Mouse (Mus musculus) liver, embryonic 16.5 days (tissue): Measurements from ENCODE around the gene Gm10719. TPM values are rescaled to one million over a fixed set of nuclear protein-coding genes. Genes with fewer than 3 reads are reported as not detected.
"Not testable (repeated sequence)": the region's sequence is repeated elsewhere in the genome, so short reads cannot be mapped to it uniquely, and the experiment has no call there.

Experiments
- ATAC-seq: fragments of 200-750 bp; cut with Nextera tagmentation; 2 replicates; pipeline ENCODE4 v1.8.0; 2017; ENCODE audit warnings: low read depth, mild to moderate bottlenecking, moderate number of reproducible peaks, moderate library complexity
- H3K27ac ChIP-seq: fragments of 300-500 bp; sonication (generic); 2 replicates; pipeline ENCODE4 v1.5.1; 2014; ENCODE audit warnings: mild to moderate bottlenecking, low read length
- H3K27me3 ChIP-seq: fragments of 300-500 bp; sonication (generic); 2 replicates; pipeline ENCODE4 v1.6.1; 2014; ENCODE audit warnings: low read depth, low read length, mixed read lengths; ENCODE audit not compliant: control insufficient read depth, insufficient read depth
- H3K36me3 ChIP-seq: fragments of 300-500 bp; sonication (generic); 2 replicates; pipeline ENCODE4 v1.6.1; 2014; ENCODE audit warnings: mild to moderate bottlenecking; ENCODE audit not compliant: control insufficient read depth, insufficient read depth
- H3K4me1 ChIP-seq: fragments of 300-500 bp; sonication (generic); 2 replicates; pipeline ENCODE4 v1.6.1; 2014; ENCODE audit warnings: low read depth, low read length, mixed read lengths; ENCODE audit not compliant: control insufficient read depth
- H3K4me2 ChIP-seq: fragments of 300-500 bp; sonication (generic); 2 replicates; pipeline ENCODE4 v1.6.1; 2014; ENCODE audit warnings: low read depth, low read length, mixed read lengths
- H3K4me3 ChIP-seq: fragments of 300-500 bp; sonication (generic); 2 replicates; pipeline ENCODE4 v1.5.1; 2014; ENCODE audit warnings: low read depth, mild to moderate bottlenecking, low read length
- H3K9ac ChIP-seq: fragments of 300-500 bp; sonication (generic); 2 replicates; pipeline ENCODE4 v1.6.1; 2014; ENCODE audit warnings: low read depth, low read length
- H3K9me3 ChIP-seq: fragments of 300-500 bp; sonication (generic); replicated peaks from 2 replicates; pipeline ENCODE4 v1.6.1; 2016; ENCODE audit warnings: low read length; ENCODE audit not compliant: control insufficient read depth
- WGBS: fragments of 180-500 bp; shearing (Covaris S2); extraction: QIAGEN DNeasy Blood & Tissue Kit; methylation state at CpG from one replicate; pipeline ENCODE4 v1.1.7; 2014; ENCODE audit not compliant: insufficient replicate concordance; 5-methylcytosine and 5-hydroxymethylcytosine counted together
- polyA plus RNA-seq: library from polyadenylated mRNA; unstranded; fragments of >200 nt; fragmentation: Nextera tagmentation; extraction: Ambion mirVana; gene quantifications from 2 replicates; pipeline ENCODE4 v1.2.1, GENCODE M21; 2015

Gm10719 gene
- polyA plus RNA-seq, 1 experiment from 2014 or later = not detected

- 42% methylated on average over 2 of the region's 7 CpGs for WGBS
- not testable (repeated sequence) for H3K4me2 ChIP-seq, H3K9me3 ChIP-seq, ATAC-seq, H3K4me1 ChIP-seq, H3K36me3 ChIP-seq, H3K27ac ChIP-seq, H3K27me3 ChIP-seq, H3K9ac ChIP-seq, H3K4me3 ChIP-seq
These were observed 5.1 kb upstream of the Gm10719 start for GRCm38 (mm10) chr9:3012054-3012621.

DNA sequence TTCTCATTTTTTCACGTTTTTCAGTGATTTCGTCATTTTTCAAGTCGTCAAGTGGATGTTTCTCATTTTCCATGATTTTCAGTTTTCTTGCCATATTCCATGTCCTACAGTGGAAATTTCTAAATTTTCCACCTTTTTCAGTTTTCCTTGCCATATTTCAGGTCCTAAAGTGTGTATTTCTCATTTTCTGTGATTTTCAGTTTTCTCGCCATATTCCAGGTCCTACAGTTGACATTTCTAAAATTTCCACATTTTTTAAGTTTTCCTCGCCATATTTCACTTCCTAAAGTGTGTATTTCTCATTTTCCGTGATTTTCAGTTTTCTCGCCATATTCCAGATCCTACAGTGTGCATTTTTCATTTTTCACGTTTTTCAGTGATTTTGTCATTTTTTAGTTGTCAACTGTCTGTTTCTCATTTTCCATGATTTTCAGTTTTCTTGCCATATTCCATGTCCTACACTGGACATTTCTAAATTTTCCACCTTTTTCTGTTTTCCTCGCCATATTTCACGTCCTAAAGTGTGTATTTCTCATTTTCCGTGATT lies 4.4 kb upstream of the Gm10719 start, which contains the start of gene Gm10721:
TSS of gene Gm10721 (plus strand) at position 408 of the 547 bp plus-strand sequence.
- not testable (repeated sequence) for H3K4me2 ChIP-seq, H3K27me3 ChIP-seq, H3K4me1 ChIP-seq, H3K9ac ChIP-seq, H3K36me3 ChIP-seq, H3K27ac ChIP-seq, H3K4me3 ChIP-seq, H3K9me3 ChIP-seq
- WGBS = no CpG with 5 or more reads among the region's 11 CpGs
- peak; percentile 32 for ATAC-seq

- ATAC-seq, H3K9ac ChIP-seq: not testable (repeated sequence)
- WGBS = 47% methylated on average over 4 of the region's 9 CpGs
These were observed 1.9 kb upstream of the Gm10719 start, which contains the start of gene Gm10720 for GRCm38 (mm10) chr9:3015354-3015753. TSS of gene Gm10720 (plus strand) at chr9:3015654.

DNA sequence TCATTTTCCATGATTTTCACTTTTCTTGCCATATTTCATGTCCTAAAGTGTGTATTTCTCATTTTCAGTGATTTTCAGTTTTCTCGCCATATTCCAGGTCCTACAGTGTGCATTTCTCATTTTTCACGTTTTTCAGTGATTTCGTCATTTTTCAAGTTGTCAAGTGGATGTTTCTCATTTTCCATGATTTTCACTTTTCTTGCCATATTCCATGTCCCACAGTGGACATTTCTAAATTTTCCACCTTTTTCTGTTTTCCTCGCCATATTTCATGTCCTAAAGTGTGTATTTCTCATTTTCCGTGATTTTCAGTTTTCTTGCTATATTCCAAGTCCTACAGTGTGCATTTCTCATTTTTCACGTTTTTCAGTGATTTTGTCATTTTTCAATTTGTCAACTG lies 1.3 kb upstream of the Gm10719 start:
- H3K4me3 ChIP-seq, H3K36me3 ChIP-seq, H3K9me3 ChIP-seq, H3K4me1 ChIP-seq, H3K27ac ChIP-seq, H3K4me2 ChIP-seq, ATAC-seq, H3K9ac ChIP-seq, H3K27me3 ChIP-seq: not testable (repeated sequence)
- 48% methylated on average over 4 of the region's 6 CpGs for WGBS

More at GRCm38 (mm10) chr9:3015354-3015753, 1.9 kb upstream of the Gm10719 start, which contains the start of gene Gm10720:
- H3K27ac ChIP-seq, H3K4me1 ChIP-seq, H3K4me3 ChIP-seq, H3K9me3 ChIP-seq, H3K4me2 ChIP-seq, H3K36me3 ChIP-seq, H3K27me3 ChIP-seq: not testable (repeated sequence)

GRCm38 (mm10) chr9:3018944-3019343 lies 1.7 kb downstream of the Gm10719 start:
- H3K27ac ChIP-seq, H3K4me1 ChIP-seq, H3K9ac ChIP-seq, H3K36me3 ChIP-seq, H3K27me3 ChIP-seq, H3K4me2 ChIP-seq, H3K4me3 ChIP-seq, H3K9me3 ChIP-seq, ATAC-seq: not testable (repeated sequence)
- WGBS = 50% methylated on average over 9 of the region's 9 CpGs

DNA sequence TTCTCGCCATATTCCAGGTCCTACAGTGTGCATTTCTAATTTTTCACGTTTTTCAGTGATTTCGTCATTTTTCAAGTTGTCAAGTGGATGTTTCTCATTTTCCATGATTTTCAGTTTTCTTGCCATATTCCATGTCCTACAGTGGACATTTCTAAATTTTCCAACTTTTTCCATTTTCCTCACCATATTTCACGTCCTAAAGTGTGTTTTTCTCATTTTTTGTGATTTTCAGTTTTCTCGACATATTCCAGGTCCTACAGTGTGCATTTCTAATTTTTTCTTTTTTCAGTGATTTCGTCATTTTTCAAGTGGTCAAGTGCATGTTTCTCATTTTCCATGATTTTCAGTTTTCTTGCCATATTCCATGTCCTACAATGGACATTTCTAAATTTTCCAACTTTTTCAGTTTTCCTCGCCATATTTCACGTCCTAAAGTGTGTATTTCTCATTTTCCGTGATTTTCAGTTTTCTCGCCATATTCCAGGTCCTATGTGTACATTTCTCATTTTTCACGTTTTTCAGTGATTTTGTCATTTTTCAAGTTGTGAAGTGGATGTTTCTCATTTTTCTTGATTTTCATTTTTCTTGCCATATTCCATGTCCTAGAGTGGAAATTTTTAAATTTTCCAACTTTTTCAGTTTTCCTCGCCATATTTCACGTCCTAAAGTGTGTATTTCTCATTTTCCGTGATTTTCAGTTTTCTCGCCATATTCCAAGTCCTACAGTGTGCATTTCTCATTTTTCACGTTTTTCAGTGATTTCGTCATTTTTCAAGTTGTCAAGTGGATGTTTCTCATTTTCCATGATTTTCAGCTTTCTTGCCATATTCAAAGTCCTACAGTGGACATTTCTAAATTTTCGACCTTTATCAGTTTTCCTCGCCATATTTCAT lies 2.9 kb downstream of the Gm10719 start:
- not testable (repeated sequence) for ATAC-seq, H3K4me2 ChIP-seq, H3K4me3 ChIP-seq, H3K27me3 ChIP-seq, H3K36me3 ChIP-seq, H3K4me1 ChIP-seq, H3K9me3 ChIP-seq, H3K9ac ChIP-seq, H3K27ac ChIP-seq
- 62% methylated on average over 11 of the region's 19 CpGs for WGBS

- 54% methylated on average over 9 of the region's 13 CpGs for WGBS
- H3K36me3 ChIP-seq, H3K9ac ChIP-seq, H3K4me3 ChIP-seq, H3K9me3 ChIP-seq, H3K4me2 ChIP-seq, H3K4me1 ChIP-seq, ATAC-seq, H3K27ac ChIP-seq, H3K27me3 ChIP-seq: not testable (repeated sequence)
These were observed 5.3 kb downstream of the Gm10719 start for GRCm38 (mm10) chr9:3022316-3023008.

DNA sequence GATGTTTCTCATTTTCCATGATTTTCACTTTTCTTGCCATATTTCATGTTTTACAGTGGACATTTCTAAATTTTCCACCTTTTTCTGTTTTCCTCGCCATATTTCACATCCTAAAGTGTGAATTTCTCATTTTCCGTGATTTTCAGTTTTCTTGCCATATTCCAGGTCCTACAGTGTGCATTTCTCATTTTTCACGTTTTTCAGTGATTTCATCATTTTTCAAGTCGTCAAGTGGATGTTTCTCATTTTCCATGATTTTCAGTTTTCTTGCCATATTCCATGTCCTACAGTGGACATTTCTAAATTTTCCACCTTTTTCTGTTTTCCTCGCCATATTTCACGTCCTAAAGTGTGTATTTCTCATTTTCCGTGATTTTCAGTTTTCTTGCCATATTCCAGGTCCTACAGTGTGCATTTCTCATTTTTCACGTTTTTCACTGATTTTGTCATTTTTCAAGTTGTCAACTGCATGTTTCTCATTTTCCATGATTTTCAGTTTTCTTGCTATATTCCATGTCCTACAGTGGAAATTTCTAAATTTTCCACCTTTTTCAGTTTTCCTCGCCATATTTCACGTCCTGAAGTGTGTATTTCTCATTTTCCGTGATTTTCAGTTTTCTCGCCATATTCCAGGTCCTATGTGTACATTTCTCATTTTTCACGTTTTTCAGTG lies 6.2 kb downstream of the Gm10719 start, which contains the start of gene Gm10718:
TSS of gene Gm10718 (plus strand) at position 236 of the 673 bp plus-strand sequence.
- not testable (repeated sequence) for H3K9me3 ChIP-seq, H3K27ac ChIP-seq, H3K36me3 ChIP-seq, H3K4me2 ChIP-seq, H3K9ac ChIP-seq, H3K4me3 ChIP-seq, H3K4me1 ChIP-seq, ATAC-seq, H3K27me3 ChIP-seq
- 62% methylated on average over 9 of the region's 13 CpGs for WGBS
